Mouse (Mus musculus): Measurements from ENCODE around the gene Olfr874. TPM values are rescaled to one million over a fixed set of nuclear protein-coding genes. Genes with fewer than 3 reads are reported as not detected.

Gene Olfr874
- polyA plus RNA-seq (2015; fragmentation: Nextera tagmentation; extraction: Ambion mirVana), result not detected in 2 replicates

- H3K36me3 ChIP-seq (ENCODE audit: control insufficient read depth, insufficient read depth), result no peaks in the 10 kb centered on the region
- no peaks in the 10 kb centered on the region for H3K4me1 ChIP-seq (ENCODE audit: control insufficient read depth, low read depth, low read length)
- no peaks in the 10 kb centered on the region for H3K27me3 ChIP-seq (ENCODE audit: control insufficient read depth, insufficient read depth, low read depth, low read length)
- H3K27ac ChIP-seq (ENCODE audit: low read length), result no peak within 1 kb of the TSS
- H3K4me2 ChIP-seq (ENCODE audit: low read depth, low read length), result no peak within 1 kb of the TSS
- H3K9ac ChIP-seq (ENCODE audit: low read depth, low read length), result no peak within 1 kb of the TSS
- H3K9me3 ChIP-seq (replicated peaks; ENCODE audit: control insufficient read depth, low read length), result no peaks in the 10 kb centered on the region
- no peak within 1 kb of the TSS for H3K4me3 ChIP-seq (ENCODE audit: low read depth, low read length)
- ATAC-seq (ENCODE audit: low read depth), result no peak
These were observed at the start of gene Olfr874 for GRCm38 (mm10) chr9:37744806-37745205. Gene Olfr874, plus strand, starts transcription at chr9:37745106.

- Histone ChIP-seq H3K27me3 (ENCODE audit: control insufficient read depth, insufficient read depth, low read depth, low read length) (no peaks in the 10 kb centered on the region), H3K9me3 (replicated peaks; ENCODE audit: control insufficient read depth, low read length) (no peaks in the 10 kb centered on the region), H3K4me3 (ENCODE audit: low read depth, low read length) (no peak within 1 kb of the TSS), H3K9ac (ENCODE audit: low read depth, low read length) (no peak within 1 kb of the TSS), H3K4me1 (ENCODE audit: control insufficient read depth, low read depth, low read length) (no peaks in the 10 kb centered on the region), H3K36me3 (ENCODE audit: control insufficient read depth, insufficient read depth) (no peaks in the 10 kb centered on the region), H3K27ac (ENCODE audit: low read length) (no peak within 1 kb of the TSS), H3K4me2 (ENCODE audit: low read depth, low read length) (no peak within 1 kb of the TSS)
- ATAC-seq (ENCODE audit: low read depth), result no peak
- WGBS (ENCODE audit: insufficient replicate concordance), result 60% methylated on average over 1 of the region's 1 CpGs
These were observed 28.8 kb upstream of the Olfr874 start, which contains the start of gene Olfr160 for GRCm38 (mm10) chr9:37716150-37716549. Gene Olfr160, minus strand, starts transcription at chr9:37716250.

DNA sequence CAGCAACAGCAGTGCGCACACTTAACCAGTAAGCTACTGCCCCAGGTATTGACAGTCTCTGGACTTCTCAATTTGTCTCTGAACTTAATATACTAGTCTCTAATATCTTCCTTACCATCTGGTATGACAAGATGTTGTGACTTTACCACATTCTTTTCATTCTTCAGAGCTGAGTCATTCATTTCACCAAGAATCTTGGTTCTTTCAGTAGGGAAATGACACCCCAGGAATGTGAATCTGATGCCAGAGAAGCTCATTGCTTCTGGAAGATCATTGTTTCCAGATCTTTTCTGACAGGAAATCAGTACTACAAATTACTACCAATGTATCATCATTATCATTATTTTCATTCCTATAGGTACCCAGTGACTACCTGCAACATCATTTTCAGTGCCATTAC lies 10.6 kb upstream of the Olfr874 start:
- H3K27ac ChIP-seq (ENCODE audit: low read length), result no peak overlapping the region
- no peaks in the 10 kb centered on the region for H3K27me3 ChIP-seq (ENCODE audit: control insufficient read depth, insufficient read depth, low read depth, low read length)
- no peak overlapping the region for H3K4me3 ChIP-seq (ENCODE audit: low read depth, low read length)
- no peaks in the 10 kb centered on the region for H3K4me1 ChIP-seq (ENCODE audit: control insufficient read depth, low read depth, low read length)
- 79% methylated on average over 1 of the region's 1 CpGs for WGBS (ENCODE audit: insufficient replicate concordance)
- H3K36me3 ChIP-seq (ENCODE audit: control insufficient read depth, insufficient read depth), result no peaks in the 10 kb centered on the region
- H3K9me3 ChIP-seq (replicated peaks; ENCODE audit: control insufficient read depth, low read length), result no peaks in the 10 kb centered on the region
- ATAC-seq (ENCODE audit: low read depth), result no peak
- H3K4me2 ChIP-seq (ENCODE audit: low read depth, low read length), result no peak overlapping the region
- H3K9ac ChIP-seq (ENCODE audit: low read depth, low read length), result no peak overlapping the region

- no peak for ATAC-seq (ENCODE audit: low read depth)
- H3K27ac ChIP-seq (ENCODE audit: low read length), result no peak overlapping the region
- 42% methylated on average over 7 of the region's 7 CpGs for WGBS (ENCODE audit: insufficient replicate concordance)
These were observed 5.6 kb downstream of the Olfr874 start for GRCm38 (mm10) chr9:37750319-37751075.

GRCm38 (mm10) chr9:37751467-37751866 lies 6.6 kb downstream of the Olfr874 start:
- 59% methylated on average over 2 of the region's 2 CpGs for WGBS (ENCODE audit: insufficient replicate concordance)
- Histone ChIP-seq H3K27me3 (ENCODE audit: control insufficient read depth, insufficient read depth, low read depth, low read length) (no peaks in the 10 kb centered on the region), H3K9me3 (replicated peaks; ENCODE audit: control insufficient read depth, low read length) (no peaks in the 10 kb centered on the region), H3K4me1 (ENCODE audit: control insufficient read depth, low read depth, low read length) (no peaks in the 10 kb centered on the region), H3K36me3 (ENCODE audit: control insufficient read depth, insufficient read depth) (no peaks in the 10 kb centered on the region), H3K4me3 (ENCODE audit: low read depth, low read length) (no peak overlapping the region), H3K9ac (ENCODE audit: low read depth, low read length) (no peak overlapping the region), H3K4me2 (ENCODE audit: low read depth, low read length) (no peak overlapping the region), H3K27ac (ENCODE audit: low read length) (no peak overlapping the region)
- no peak for ATAC-seq (ENCODE audit: low read depth)

More at GRCm38 (mm10) chr9:37750319-37751075, 5.6 kb downstream of the Olfr874 start:
- Histone ChIP-seq H3K36me3 (ENCODE audit: control insufficient read depth, insufficient read depth) (no peaks in the 10 kb centered on the region), H3K9ac (ENCODE audit: low read depth, low read length) (no peak overlapping the region), H3K9me3 (replicated peaks; ENCODE audit: control insufficient read depth, low read length) (no peaks in the 10 kb centered on the region), H3K4me2 (ENCODE audit: low read depth, low read length) (no peak overlapping the region), H3K4me3 (ENCODE audit: low read depth, low read length) (no peak overlapping the region), H3K27me3 (ENCODE audit: control insufficient read depth, insufficient read depth, low read depth, low read length) (no peaks in the 10 kb centered on the region), H3K4me1 (ENCODE audit: control insufficient read depth, low read depth, low read length) (no peaks in the 10 kb centered on the region)

DNA sequence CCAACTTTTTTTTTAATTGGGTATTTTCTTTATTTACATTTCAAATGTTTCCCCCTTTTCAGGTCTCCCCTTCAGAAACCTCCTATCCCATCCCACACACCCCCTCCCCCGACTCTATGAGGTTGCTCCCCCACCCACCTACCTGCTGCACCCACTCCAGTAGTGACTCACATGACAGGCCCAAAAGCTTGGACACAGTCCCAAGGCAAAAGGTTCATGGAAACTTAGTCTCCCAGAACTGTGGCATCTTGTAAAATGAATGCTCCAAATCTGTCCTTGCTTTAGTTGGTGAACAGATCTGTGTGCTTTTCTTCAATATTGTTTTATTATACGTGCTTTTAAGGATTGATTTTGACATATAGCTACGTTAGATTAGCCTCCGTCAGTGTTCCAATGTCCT lies 7.1 kb downstream of the Olfr874 start:
- WGBS (ENCODE audit: insufficient replicate concordance), result 52% methylated on average over 4 of the region's 4 CpGs
- H3K9me3 ChIP-seq (replicated peaks; ENCODE audit: control insufficient read depth, low read length), result no peaks in the 10 kb centered on the region
- no peak overlapping the region for H3K27ac ChIP-seq (ENCODE audit: low read length)
- no peaks in the 10 kb centered on the region for H3K27me3 ChIP-seq (ENCODE audit: control insufficient read depth, insufficient read depth, low read depth, low read length)
- H3K9ac ChIP-seq (ENCODE audit: low read depth, low read length), result no peak overlapping the region
- H3K36me3 ChIP-seq (ENCODE audit: control insufficient read depth, insufficient read depth), result no peaks in the 10 kb centered on the region
- no peaks in the 10 kb centered on the region for H3K4me1 ChIP-seq (ENCODE audit: control insufficient read depth, low read depth, low read length)
- H3K4me3 ChIP-seq (ENCODE audit: low read depth, low read length), result no peak overlapping the region
- no peak for ATAC-seq (ENCODE audit: low read depth)
- H3K4me2 ChIP-seq (ENCODE audit: low read depth, low read length), result no peak overlapping the region

GRCm38 (mm10) chr9:37761728-37762127 lies 16.8 kb downstream of the Olfr874 start:
- H3K27me3 ChIP-seq (ENCODE audit: control insufficient read depth, insufficient read depth, low read depth, low read length), result no peaks in the 10 kb centered on the region
- H3K9me3 ChIP-seq (replicated peaks; ENCODE audit: control insufficient read depth, low read length), result no peaks in the 10 kb centered on the region
- no peaks in the 10 kb centered on the region for H3K4me1 ChIP-seq (ENCODE audit: control insufficient read depth, low read depth, low read length)
- 53% methylated on average over 2 of the region's 2 CpGs for WGBS (ENCODE audit: insufficient replicate concordance)
- no peaks in the 10 kb centered on the region for H3K36me3 ChIP-seq (ENCODE audit: control insufficient read depth, insufficient read depth)
- no peak overlapping the region for H3K9ac ChIP-seq (ENCODE audit: low read depth, low read length)
- no peak for ATAC-seq (ENCODE audit: low read depth)
- H3K4me2 ChIP-seq (ENCODE audit: low read depth, low read length), result no peak overlapping the region
- no peak overlapping the region for H3K27ac ChIP-seq (ENCODE audit: low read length)
- no peak overlapping the region for H3K4me3 ChIP-seq (ENCODE audit: low read depth, low read length)

DNA sequence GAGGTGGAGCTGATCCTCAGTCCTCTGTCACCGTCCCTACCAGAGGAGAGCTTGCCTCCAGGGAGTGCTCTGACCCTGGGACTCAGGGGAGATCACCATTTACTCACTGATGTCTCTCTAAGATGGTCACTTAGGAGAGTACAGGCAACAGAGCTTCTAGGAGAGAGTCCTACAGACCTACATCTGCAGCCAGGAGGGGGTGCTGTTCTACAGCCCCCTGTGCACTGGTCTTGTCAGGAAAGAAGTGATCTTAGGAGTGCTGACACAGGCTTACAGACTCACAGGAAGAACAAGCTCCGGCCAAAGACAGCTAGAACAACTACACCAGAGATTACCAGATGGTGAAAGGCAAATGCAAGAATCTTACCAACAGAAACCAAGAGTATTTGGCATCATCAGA lies 17.6 kb downstream of the Olfr874 start:
- ATAC-seq (ENCODE audit: low read depth), result no peak
- Histone ChIP-seq H3K4me3 (ENCODE audit: low read depth, low read length) (no peak overlapping the region), H3K27me3 (ENCODE audit: control insufficient read depth, insufficient read depth, low read depth, low read length) (no peaks in the 10 kb centered on the region), H3K36me3 (ENCODE audit: control insufficient read depth, insufficient read depth) (no peaks in the 10 kb centered on the region), H3K27ac (ENCODE audit: low read length) (no peak overlapping the region), H3K9ac (ENCODE audit: low read depth, low read length) (no peak overlapping the region), H3K4me1 (ENCODE audit: control insufficient read depth, low read depth, low read length) (no peaks in the 10 kb centered on the region), H3K9me3 (replicated peaks; ENCODE audit: control insufficient read depth, low read length) (no peaks in the 10 kb centered on the region), H3K4me2 (ENCODE audit: low read depth, low read length) (no peak overlapping the region)
- 28% methylated on average over 2 of the region's 2 CpGs for WGBS (ENCODE audit: insufficient replicate concordance)

GRCm38 (mm10) chr9:37770661-37771060 lies 25.8 kb downstream of the Olfr874 start:
- H3K9me3 ChIP-seq (replicated peaks; ENCODE audit: control insufficient read depth, low read length), result no peaks in the 10 kb centered on the region

More at GRCm38 (mm10) chr9:37770661-37771060, 25.8 kb downstream of the Olfr874 start:
- Histone ChIP-seq H3K4me2 (ENCODE audit: low read depth, low read length) (no peak overlapping the region), H3K27me3 (ENCODE audit: control insufficient read depth, insufficient read depth, low read depth, low read length) (no peaks in the 10 kb centered on the region), H3K27ac (ENCODE audit: low read length) (no peak overlapping the region), H3K9ac (ENCODE audit: low read depth, low read length) (no peak overlapping the region), H3K36me3 (ENCODE audit: control insufficient read depth, insufficient read depth) (no peaks in the 10 kb centered on the region), H3K4me3 (ENCODE audit: low read depth, low read length) (no peak overlapping the region), H3K4me1 (ENCODE audit: control insufficient read depth, low read depth, low read length) (no peaks in the 10 kb centered on the region)
- ATAC-seq (ENCODE audit: low read depth), result no peak
- 45% methylated on average over 2 of the region's 2 CpGs for WGBS (ENCODE audit: insufficient replicate concordance)
